ENCODE assay signal across 21 mouse cellular contexts in the genomic region with DNA sequence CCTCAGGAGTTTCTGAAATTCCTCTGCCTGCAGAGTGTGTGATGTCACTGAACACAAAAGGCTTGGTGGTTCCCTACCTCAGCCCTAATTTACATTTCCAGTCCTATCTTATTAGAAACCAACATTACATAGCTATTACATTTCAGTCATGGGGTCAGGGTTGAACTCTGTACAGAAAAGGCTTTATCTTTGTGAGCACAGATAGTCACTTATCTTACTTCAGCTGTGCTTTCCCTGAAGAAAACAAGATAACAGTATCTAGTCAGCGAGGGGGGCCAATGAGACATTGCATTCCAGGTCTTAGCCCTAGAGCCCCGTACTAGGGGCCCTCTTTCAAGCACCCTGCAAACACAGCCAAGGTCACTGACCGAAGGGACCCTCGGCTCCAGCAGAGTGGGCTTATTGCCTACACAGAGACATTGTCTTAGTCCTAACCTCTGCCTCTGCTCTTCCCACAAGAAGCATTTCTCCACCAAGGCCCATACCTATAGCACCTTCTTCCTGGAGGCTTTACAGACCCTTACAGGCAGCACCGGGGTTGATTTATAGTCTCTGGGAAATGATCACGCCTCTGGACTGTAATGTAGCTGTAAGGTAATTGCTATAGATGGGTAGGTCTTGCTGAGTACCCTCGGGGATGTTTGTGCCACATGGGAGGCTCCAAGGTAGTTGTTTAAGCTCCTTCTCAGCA. TPM values are rescaled to one million over a fixed set of nuclear protein-coding genes. Genes with fewer than 3 reads are reported as not detected.
DNase-seq lines count a peak whose midpoint lies in the region; ATAC-seq and TF ChIP-seq lines count a peak whose summit lies in the region.
"Had no signal": no experiment of that assay in that cellular context is flagged by ENCODE, and none has a peak within 500 bp of the region (broad histone marks: within the 10 kb centered on the region; RNA-seq: fewer than 3 reads in every experiment).

No protein-coding gene starts in this region.

- no peak overlapping the region for H3K4me2 ChIP-seq in lung, embryonic 14.5 days
- peak overlapping the region; percentile 35 for H3K4me2 ChIP-seq in intestine, postnatal 0 days (replicated peaks; ENCODE audit: low read depth)
- H3K4me2 ChIP-seq: limb, embryonic 13.5 days; midbrain, embryonic 13.5 days had no signal

- H3K36me3 ChIP-seq in lung, embryonic 14.5 days (ENCODE audit: insufficient read depth), result no peaks in the 10 kb centered on the region
- no peaks in the 10 kb centered on the region for H3K36me3 ChIP-seq in intestine, postnatal 0 days (ENCODE audit: control insufficient read depth, insufficient read depth)
- H3K36me3 ChIP-seq: embryonic facial prominence, embryonic 10.5 days; limb, embryonic 13.5 days; midbrain, embryonic 13.5 days had no signal

- no peak overlapping the region for H3K9ac ChIP-seq in lung, embryonic 14.5 days
- H3K9ac ChIP-seq in intestine, postnatal 0 days (ENCODE audit: low read depth, low read length), result no peak overlapping the region
- H3K9ac ChIP-seq: limb, embryonic 13.5 days; midbrain, embryonic 13.5 days had no signal

- H3K4me3 ChIP-seq in lung, embryonic 14.5 days (ENCODE audit: low read depth, low read length), result no peak overlapping the region
- no peak overlapping the region for H3K4me3 ChIP-seq in intestine, postnatal 0 days (ENCODE audit: low read depth, low read length)
- H3K4me3 ChIP-seq: embryonic facial prominence, embryonic 10.5 days; limb, embryonic 13.5 days; midbrain, embryonic 13.5 days; myocyte had no signal

- no peak for TF ChIP-seq CTCF in lung, embryonic 14.5 days (IDR thresholded peaks at IDR 0.05; ENCODE audit: low read depth)
- no peak for TF ChIP-seq CTCF in intestine, postnatal 0 days (IDR thresholded peaks at IDR 0.05; ENCODE audit: low read depth)

- no peaks in the 10 kb centered on the region for H3K27me3 ChIP-seq in lung, embryonic 14.5 days (ENCODE audit: insufficient read depth, low read length)
- H3K27me3 ChIP-seq in intestine, postnatal 0 days (replicated peaks; ENCODE audit: control insufficient read depth, insufficient read depth, low read length), result no peaks in the 10 kb centered on the region
- H3K27me3 ChIP-seq: limb, embryonic 13.5 days; midbrain, embryonic 13.5 days had no signal

- 45% methylated on average over 7 of the region's 7 CpGs for WGBS in lung, embryonic 14.5 days
- 29% methylated on average over 7 of the region's 7 CpGs for WGBS in intestine, postnatal 0 days

- DNase-seq in lung, embryonic 14.5 days, result no peak
- no peak for DNase-seq in lung, postnatal 25 days (ENCODE audit: low spot score)
- no peak for DNase-seq in urinary bladder, postnatal 25 days (ENCODE audit: low spot score)
- DNase-seq in layer of hippocampus, adult 11-12 months (ENCODE audit: low spot score), result no peak
- DNase-seq in natural killer cell, adult 2 months (ENCODE audit: low spot score in 2 of 2), result no peak
- DNase-seq: adrenal gland, postnatal 36 days; cerebellum, postnatal 25 days; gastrocnemius, postnatal 25 days; heart, postnatal 10 days; lung, postnatal 36 days had no signal

- ATAC-seq in lung, embryonic 14.5 days (ENCODE audit: insufficient read depth), result peak; percentile 21; the same call in 1 of the 2 replicates
- ATAC-seq in intestine, postnatal 0 days, result peak; percentile 65
- peak; percentile 66 for ATAC-seq in megakaryocyte progenitor cell, adult 5-6 weeks (replicated peaks; ENCODE audit: poor library complexity)
- ATAC-seq: CD4-positive, CD25-positive, alpha-beta regulatory T cell, adult 4 months; hindbrain, postnatal 0 days; midbrain, embryonic 13.5 days had no signal

- no peaks in the 10 kb centered on the region for H3K9me3 ChIP-seq in lung, embryonic 14.5 days (ENCODE audit: low read depth, low read length)
- no peaks in the 10 kb centered on the region for H3K9me3 ChIP-seq in intestine, postnatal 0 days (ENCODE audit: control insufficient read depth)
- H3K9me3 ChIP-seq: embryonic facial prominence, embryonic 10.5 days; limb, embryonic 13.5 days; midbrain, embryonic 13.5 days had no signal

- H3K27ac ChIP-seq in lung, embryonic 14.5 days (ENCODE audit: low read depth), result no peak overlapping the region
- peak overlapping the region; percentile 73 for H3K27ac ChIP-seq in intestine, postnatal 0 days (ENCODE audit: low read depth, low read length)
- H3K27ac ChIP-seq: embryonic facial prominence, embryonic 10.5 days; hindbrain, postnatal 0 days; kidney, postnatal 0 days; limb, embryonic 13.5 days; midbrain, embryonic 13.5 days had no signal

- H3K4me1 ChIP-seq in lung, embryonic 14.5 days (ENCODE audit: insufficient read depth), result no peaks in the 10 kb centered on the region
- peaks cover 4% of the 10 kb centered on the region; the same call in 1 of the 2 replicates for H3K4me1 ChIP-seq in intestine, postnatal 0 days (replicated peaks; ENCODE audit: control insufficient read depth, insufficient read depth, low read length)
- H3K4me1 ChIP-seq: embryonic facial prominence, embryonic 10.5 days; limb, embryonic 13.5 days; midbrain, embryonic 13.5 days had no signal

RNA-seq across cellular contexts. Expression of a gene that starts 12.2 kb away (rescaled TPM):
- polyA plus RNA-seq in lung, embryonic 14.5 days (2014; fragmentation: Nextera tagmentation; extraction: Ambion mirVana), result 167 and 173 TPM in 2 replicates
- polyA plus RNA-seq in intestine, postnatal 0 days (2015; fragmentation: Nextera tagmentation; extraction: Ambion mirVana), result 86.9 and 96.2 TPM in 2 replicates
- total RNA-seq in megakaryocyte progenitor cell, adult 5-6 weeks (2015), result 10.8 and 20.4 TPM in 2 replicates
- total RNA-seq in megakaryocyte progenitor cell, adult 5-6 weeks (2017), result 8.7 and 15.3 TPM in 2 replicates

RNA-seq across cellular contexts. Expression of a gene that starts 43.3 kb away (rescaled TPM):
- polyA plus RNA-seq in lung, embryonic 14.5 days (2014; fragmentation: Nextera tagmentation; extraction: Ambion mirVana), result not detected in 2 replicates
- not detected in 2 replicates for polyA plus RNA-seq in intestine, postnatal 0 days (2015; fragmentation: Nextera tagmentation; extraction: Ambion mirVana)
- total RNA-seq in megakaryocyte progenitor cell, adult 5-6 weeks (2015), result not detected in 2 replicates
- total RNA-seq in megakaryocyte progenitor cell, adult 5-6 weeks (2017), result not detected in 2 replicates
- total RNA-seq: gastrocnemius, postnatal 25 days; heart, postnatal 10 days; hindbrain, postnatal 0 days had no signal
- polyA plus RNA-seq: CD4-positive, CD25-positive, alpha-beta regulatory T cell, adult 4 months; embryonic facial prominence, embryonic 10.5 days; kidney, postnatal 0 days; limb, embryonic 13.5 days; myocyte; spleen, adult 2 months; urinary bladder, adult 2 months had no signal

RNA-seq across cellular contexts. Expression of a gene that starts 47.0 kb away (rescaled TPM):
- polyA plus RNA-seq in lung, embryonic 14.5 days (2014; fragmentation: Nextera tagmentation; extraction: Ambion mirVana), result not detected in 2 replicates
- polyA plus RNA-seq in intestine, postnatal 0 days (2015; fragmentation: Nextera tagmentation; extraction: Ambion mirVana), result not detected in 2 replicates
- not detected in 2 replicates for total RNA-seq in megakaryocyte progenitor cell, adult 5-6 weeks (2015)
- not detected in 2 replicates for total RNA-seq in megakaryocyte progenitor cell, adult 5-6 weeks (2017)
- total RNA-seq: gastrocnemius, postnatal 25 days; heart, postnatal 10 days; hindbrain, postnatal 0 days had no signal
- polyA plus RNA-seq: CD4-positive, CD25-positive, alpha-beta regulatory T cell, adult 4 months; embryonic facial prominence, embryonic 10.5 days; hindbrain, postnatal 0 days; kidney, postnatal 0 days; limb, embryonic 13.5 days; midbrain, embryonic 13.5 days; myocyte; spleen, adult 2 months; urinary bladder, adult 2 months had no signal

RNA-seq across cellular contexts. Expression of a gene that starts 59.1 kb away (rescaled TPM):
- polyA plus RNA-seq in lung, embryonic 14.5 days (2014; fragmentation: Nextera tagmentation; extraction: Ambion mirVana), result 104 and 105 TPM in 2 replicates
- 30.5 and 33.3 TPM in 2 replicates for polyA plus RNA-seq in intestine, postnatal 0 days (2015; fragmentation: Nextera tagmentation; extraction: Ambion mirVana)
- total RNA-seq in megakaryocyte progenitor cell, adult 5-6 weeks (2015), result 30.7 and 36.6 TPM in 2 replicates
- 35.6 and 42.0 TPM in 2 replicates for total RNA-seq in megakaryocyte progenitor cell, adult 5-6 weeks (2017)
